Mouse (Mus musculus) small intestine, adult 2 months (tissue): ENCODE data around the gene Dusp10. TPM values are rescaled to one million over a fixed set of nuclear protein-coding genes. Genes with fewer than 3 reads are reported as not detected.
A peak's percentile ranks its signal among the peaks of the same experiment; 100 is the strongest.

Experiments used
- H3K27ac ChIP-seq: fragments of 200-500 bp; 2 replicates; pipeline ENCODE4 v1.5.1; 2012; ENCODE audit warnings: low read depth, low read length, control low read depth, inconsistent platforms; ENCODE audit not compliant: insufficient read depth
- H3K27me3 ChIP-seq: fragments of 200-500 bp; 2 replicates; pipeline ENCODE4 v1.6.1; 2012; ENCODE audit warnings: mild to moderate bottlenecking, moderate library complexity, low read length, inconsistent platforms; ENCODE audit not compliant: control insufficient read depth, insufficient read depth
- H3K36me3 ChIP-seq: fragments of 200-500 bp; 2 replicates; pipeline ENCODE4 v1.6.1; 2012; ENCODE audit warnings: mild to moderate bottlenecking, low read length, control low read depth, inconsistent platforms; ENCODE audit not compliant: control insufficient read depth, insufficient read depth
- H3K4me1 ChIP-seq: fragments of 200-500 bp; 2 replicates; pipeline ENCODE4 v1.6.1; 2012; ENCODE audit warnings: low read length, inconsistent platforms, mixed read lengths; ENCODE audit not compliant: control insufficient read depth, insufficient read depth, insufficient read length
- H3K4me3 ChIP-seq: fragments of 200-500 bp; 2 replicates; pipeline ENCODE4 v1.5.1; 2012; ENCODE audit warnings: low read depth, mild to moderate bottlenecking, control low read depth, inconsistent platforms, low read length, moderate library complexity
- CTCF ChIP-seq: fragments of 200-500 bp; IDR thresholded peaks from 2 replicates; pipeline ENCODE4 v1.5.1; 2012; ENCODE audit warnings: low read depth, mild to moderate bottlenecking, control low read depth, inconsistent platforms, low read length, moderate library complexity, mixed read lengths; ENCODE audit not compliant: insufficient replicate concordance, insufficient read length; ENCODE audit errors: extremely low read depth
- POLR2A ChIP-seq: fragments of 200-500 bp; IDR thresholded peaks from 2 replicates; pipeline ENCODE4 v1.6.1; 2012; ENCODE audit warnings: low read depth, mild to moderate bottlenecking, control low read depth, inconsistent platforms, low read length, moderate library complexity
- WGBS: fragments of 180-500 bp; shearing (Covaris S2); methylation state at CpG from one replicate; pipeline ENCODE4 v1.1.7; 2018; 5-methylcytosine and 5-hydroxymethylcytosine counted together
- polyA plus RNA-seq: library from polyadenylated mRNA; depleted of rRNA; stranded (reverse); fragments of >200 nt; gene quantifications from 2 replicates; pipeline ENCODE4 v1.2.3, GENCODE M21; 2012

Dusp10 gene
- polyA plus RNA-seq, 1 experiment: 26.9 TPM

- Histone ChIP-seq H3K27me3 (no peaks in the 10 kb centered on the region), H3K4me1 (peaks cover 5% of the 10 kb centered on the region; the same call in 1 of the 2 replicates), H3K27ac (no peak overlapping the region), H3K4me3 (no peak overlapping the region), H3K36me3 (no peaks in the 10 kb centered on the region)
- no peak for TF ChIP-seq POLR2A
- TF ChIP-seq CTCF: no peak
- 92% methylated on average over 8 of the region's 8 CpGs for WGBS
These were observed 17.1 kb downstream of the Dusp10 start for GRCm38 (mm10) chr1:184030070-184030802.

GRCm38 (mm10) chr1:184032682-184033389 is 19.7 kb downstream of the Dusp10 start:
- Histone ChIP-seq H3K36me3 (peaks cover 1% of the 10 kb centered on the region; the same call in 1 of the 2 replicates), H3K27ac (peak overlapping the region; percentile 87), H3K4me3 (peak overlapping the region; percentile 85), H3K4me1 (peaks cover 4% of the 10 kb centered on the region; the same call in 1 of the 2 replicates), H3K27me3 (no peaks in the 10 kb centered on the region)
- TF ChIP-seq CTCF (no peak), POLR2A (no peak)
- 39% methylated on average over 19 of the region's 19 CpGs for WGBS

GRCm38 (mm10) chr1:184033390-184034010 is 20.4 kb downstream of the Dusp10 start:
- Histone ChIP-seq H3K4me1 (peaks cover 4% of the 10 kb centered on the region; the same call in 1 of the 2 replicates), H3K36me3 (peaks cover 2% of the 10 kb centered on the region; the same call in 1 of the 2 replicates), H3K4me3 (peak overlapping the region; percentile 85), H3K27me3 (no peaks in the 10 kb centered on the region), H3K27ac (peak overlapping the region; percentile 87)
- 1% methylated on average over 63 of the region's 63 CpGs for WGBS
- TF ChIP-seq CTCF (0 out of 2 replicates have a peak, but pooled peaks have one; percentile 22), POLR2A (peak; percentile 21)

GRCm38 (mm10) chr1:184034011-184034557 is 21.0 kb downstream of the Dusp10 start, which contains the start of gene 1700056E22Rik:
Gene 1700056E22Rik (minus strand): TSS chr1:184034301.
- no peaks in the 10 kb centered on the region for H3K27me3 ChIP-seq
- peak within 1 kb of the TSS; percentile 85 for H3K4me3 ChIP-seq
- TF ChIP-seq CTCF: no peak
- peak; percentile 57; the same call in 1 of the 2 replicates for TF ChIP-seq POLR2A
- under 1% methylated on average over 38 of the region's 38 CpGs for WGBS
- peaks cover 4% of the 10 kb centered on the region; the same call in 1 of the 2 replicates for H3K4me1 ChIP-seq
- peak within 1 kb of the TSS; percentile 87 for H3K27ac ChIP-seq
- peaks cover 2% of the 10 kb centered on the region; the same call in 1 of the 2 replicates for H3K36me3 ChIP-seq

- peaks cover 4% of the 10 kb centered on the region; the same call in 1 of the 2 replicates for H3K4me1 ChIP-seq
- peaks cover 2% of the 10 kb centered on the region; the same call in 1 of the 2 replicates for H3K36me3 ChIP-seq
- no peaks in the 10 kb centered on the region for H3K27me3 ChIP-seq
- peak overlapping the region; percentile 44 for H3K27ac ChIP-seq
- under 1% methylated on average over 12 of the region's 12 CpGs for WGBS
- H3K4me3 ChIP-seq: peak overlapping the region; percentile 72
- TF ChIP-seq POLR2A (no peak), CTCF (no peak)
These were observed 21.7 kb downstream of the Dusp10 start for GRCm38 (mm10) chr1:184034741-184035181.

GRCm38 (mm10) chr1:184035346-184035903 is 22.3 kb downstream of the Dusp10 start:
- 17% methylated on average over 12 of the region's 12 CpGs for WGBS
- H3K4me3 ChIP-seq: peak overlapping the region; percentile 55

More at GRCm38 (mm10) chr1:184035346-184035903, 22.3 kb downstream of the Dusp10 start:
- Histone ChIP-seq H3K27ac (peak overlapping the region; percentile 31), H3K4me1 (peaks cover 4% of the 10 kb centered on the region; the same call in 1 of the 2 replicates), H3K27me3 (no peaks in the 10 kb centered on the region), H3K36me3 (peaks cover 2% of the 10 kb centered on the region; the same call in 1 of the 2 replicates)
- TF ChIP-seq CTCF (no peak), POLR2A (no peak)
